Mouse (Mus musculus): ENCODE measurements around the gene Rab33a.

The Rab33a gene

DNA sequence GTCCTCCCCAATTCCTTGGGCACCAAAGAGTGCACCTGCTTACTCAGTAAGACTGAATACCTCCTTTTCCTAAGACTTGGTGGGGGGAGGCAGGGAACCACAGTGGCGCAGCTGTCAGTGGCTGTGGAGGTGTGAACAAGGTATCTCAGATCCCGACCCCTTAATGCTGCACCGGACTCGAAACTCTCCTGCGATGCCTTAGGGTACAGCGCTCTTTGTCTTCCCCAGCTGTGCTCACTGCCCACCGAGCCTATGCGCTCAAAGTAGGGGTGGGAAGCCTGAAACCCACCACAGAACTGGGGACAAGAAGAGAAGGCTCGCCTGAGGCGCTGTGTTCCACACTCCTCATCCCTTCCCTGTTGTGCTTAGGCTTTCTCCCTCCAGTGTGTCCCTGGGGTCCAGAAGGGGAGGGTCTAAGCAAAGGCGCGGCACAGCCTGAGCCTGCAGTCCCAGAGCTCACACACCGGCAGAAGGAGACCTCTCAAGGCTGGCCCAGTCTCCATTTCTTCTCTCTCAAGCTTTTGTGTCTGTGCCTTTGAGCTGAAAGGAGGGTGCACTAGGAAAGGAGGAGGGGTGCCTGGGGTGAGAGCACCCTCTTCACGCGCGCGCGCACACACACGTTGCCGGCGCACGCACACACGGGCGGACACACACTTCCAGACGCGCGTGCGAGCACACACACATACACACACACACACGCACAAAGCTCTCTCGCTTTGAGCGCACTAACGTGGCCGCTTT, at the start of gene Rab33a:
TSS of gene Rab33a (plus strand) at position 478 of the 741 bp plus-strand sequence.
- no peak for DNase-seq (ENCODE audit: low spot score in 2 of 2)

- no peak for DNase-seq (ENCODE audit: low spot score in 2 of 2)
These were observed 38.0 kb upstream of the Rab33a start for GRCm38 (mm10) chrX:48481095-48481494.

GRCm38 (mm10) chrX:48481687-48482086, 37.4 kb upstream of the Rab33a start:
- no peak for DNase-seq (ENCODE audit: low spot score in 2 of 2)

DNA sequence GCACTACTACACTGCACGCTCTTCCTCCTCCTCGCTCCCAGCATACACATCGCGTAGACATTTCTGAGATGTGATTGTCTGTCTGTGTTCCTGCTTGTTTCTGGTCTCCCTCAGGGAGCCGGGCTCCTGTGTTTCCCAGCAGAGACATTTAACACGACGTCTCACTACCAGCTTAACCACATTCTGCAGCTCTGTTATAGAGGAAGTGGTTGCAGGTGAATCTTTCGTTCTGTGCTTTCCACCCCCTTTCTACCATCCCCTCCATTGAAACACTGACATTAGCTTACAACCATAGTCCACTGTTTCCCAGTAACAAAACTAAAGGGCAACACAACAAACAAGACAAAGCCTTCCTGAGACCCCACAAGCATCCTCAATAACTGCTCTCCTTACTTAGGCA, 25.3 kb upstream of the Rab33a start:
- no peak for DNase-seq (ENCODE audit: low spot score in 2 of 2)

DNA sequence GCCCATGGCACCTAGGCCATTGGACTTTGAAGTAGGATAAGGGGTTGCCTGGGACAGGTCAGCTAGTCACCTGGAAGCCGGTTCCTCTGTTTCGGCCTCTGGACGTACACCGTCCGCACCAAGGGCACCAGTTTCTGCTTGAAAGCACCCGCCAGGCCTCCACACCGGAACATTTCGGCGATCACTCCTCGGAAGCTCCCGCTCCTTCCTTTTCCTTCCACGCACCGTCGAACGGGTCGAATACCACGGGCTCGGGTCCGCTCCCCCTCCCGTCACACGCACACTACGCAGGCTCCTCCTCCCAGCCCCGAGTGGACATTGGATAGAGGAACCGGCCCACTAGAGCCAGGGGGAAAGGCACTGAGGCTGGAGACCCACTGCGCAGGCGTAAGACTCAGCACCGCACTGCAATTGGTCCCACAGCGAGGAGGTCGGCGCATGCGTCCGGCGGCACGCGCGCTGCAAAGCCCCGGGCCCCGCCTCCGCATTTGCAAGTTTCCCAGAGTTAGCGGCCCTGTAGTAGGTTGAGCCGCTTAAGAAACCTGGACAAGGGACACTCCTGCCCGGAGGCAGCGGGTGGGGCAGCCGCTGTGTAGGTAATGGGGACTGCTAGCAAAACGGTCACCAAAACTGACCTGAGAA, 5.8 kb upstream of the Rab33a start, which contains the start of gene Aifm1:
TSS of gene Aifm1 (minus strand) at position 398 of the 642 bp plus-strand sequence.
- DNase-seq (ENCODE audit: low spot score in 2 of 2) = peak; percentile 62 to 89

DNA sequence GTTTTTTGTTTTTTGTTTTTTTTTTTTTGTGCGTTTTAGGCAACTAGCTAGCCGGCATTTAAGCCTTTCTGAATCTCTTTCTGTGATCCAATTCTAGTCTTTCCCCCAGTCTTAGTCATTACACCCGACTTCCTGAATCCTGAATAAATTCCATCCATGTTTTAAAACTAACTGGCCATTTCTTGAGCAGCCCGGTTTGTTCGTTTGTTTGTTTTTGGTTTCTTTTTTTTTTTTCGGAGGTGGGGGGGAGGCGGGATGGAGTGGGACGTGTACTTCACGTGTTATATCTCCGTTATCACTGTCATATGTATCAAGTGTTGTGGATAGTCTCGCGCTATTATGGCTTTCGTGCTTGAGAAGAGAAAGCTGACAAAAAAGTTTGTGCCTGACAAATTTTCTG, 5.3 kb upstream of the Rab33a start:
- DNase-seq (ENCODE audit: low spot score in 2 of 2) = no peak

DNA sequence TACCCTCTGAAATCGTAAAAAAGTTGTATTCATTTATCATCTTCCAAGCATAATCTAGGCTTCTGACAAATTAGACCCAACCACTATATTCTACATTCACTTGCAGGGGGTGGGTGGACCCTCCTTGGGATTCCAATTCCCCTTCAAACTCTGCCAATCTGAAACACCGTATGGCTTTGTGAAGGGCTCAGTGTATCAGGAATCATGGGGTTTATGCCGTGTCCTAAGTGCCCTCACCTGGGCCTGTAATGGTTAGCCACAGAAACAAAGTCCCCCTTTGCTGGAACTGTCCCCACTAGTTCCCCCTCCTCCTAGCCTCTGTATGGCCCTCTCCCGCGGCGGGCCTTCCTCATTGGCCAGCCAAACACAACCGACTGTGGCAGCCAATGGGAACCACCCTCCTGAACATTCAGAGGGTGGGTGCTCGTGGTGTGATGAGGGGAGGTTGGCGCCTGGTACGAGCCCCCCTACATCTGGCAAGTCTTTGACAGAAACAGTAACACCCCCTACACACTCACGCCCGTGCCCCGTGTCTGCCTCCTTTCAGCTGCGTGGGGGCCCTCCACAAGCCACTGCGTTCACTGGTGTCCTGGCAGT, 776 bp upstream of the Rab33a start:
- no peak for DNase-seq (ENCODE audit: low spot score in 2 of 2)

DNA sequence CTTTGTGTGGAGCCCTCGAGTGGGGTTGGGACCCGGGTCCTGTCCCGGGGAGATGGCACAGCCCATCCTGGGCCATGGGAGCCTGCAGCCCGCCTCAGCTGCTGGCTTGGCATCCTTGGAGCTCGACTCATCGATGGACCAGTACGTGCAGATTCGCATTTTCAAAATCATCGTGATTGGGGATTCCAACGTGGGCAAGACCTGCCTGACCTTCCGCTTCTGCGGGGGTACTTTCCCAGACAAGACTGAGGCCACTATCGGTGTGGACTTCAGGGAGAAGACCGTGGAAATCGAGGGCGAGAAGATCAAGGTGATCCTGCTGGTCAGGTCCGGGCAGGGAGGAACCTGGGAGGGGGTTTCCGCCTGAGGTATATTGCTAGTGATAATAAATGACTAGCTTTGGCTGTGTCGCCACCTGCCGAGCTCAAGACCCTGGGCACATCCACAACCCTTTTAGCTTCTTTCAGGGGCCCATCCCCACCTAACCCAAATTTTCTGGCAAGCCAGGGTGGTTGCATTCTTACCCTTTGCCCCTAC, 532 bp downstream of the Rab33a start:
- no peak for DNase-seq (ENCODE audit: low spot score in 2 of 2)

GRCm38 (mm10) chrX:48521651-48522050, 2.6 kb downstream of the Rab33a start:
- no peak for DNase-seq (ENCODE audit: low spot score in 2 of 2)

DNA sequence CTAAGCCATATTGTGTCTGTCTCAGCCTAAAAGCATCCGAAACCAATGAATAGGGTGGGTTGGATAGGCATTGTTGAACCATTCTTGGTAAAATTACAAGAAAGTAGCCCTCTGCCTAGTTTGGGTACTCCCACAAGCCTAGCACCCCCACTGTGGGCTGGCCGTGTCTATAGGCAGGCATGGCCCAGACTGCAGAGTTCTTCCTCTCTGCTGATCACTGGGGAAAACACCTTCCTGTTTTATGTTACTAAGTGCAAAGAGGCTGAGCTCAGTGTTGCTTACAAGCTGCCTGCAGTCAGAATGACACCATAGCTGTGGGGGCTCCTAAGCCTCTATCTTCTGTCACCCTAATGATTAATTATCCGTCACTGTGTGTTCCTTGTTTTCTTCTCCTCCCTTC, 4.4 kb downstream of the Rab33a start:
- DNase-seq (ENCODE audit: low spot score in 2 of 2) = no peak

- no peak for DNase-seq (ENCODE audit: low spot score in 2 of 2)
These were observed 6.2 kb downstream of the Rab33a start for GRCm38 (mm10) chrX:48525332-48525731.

- no peak for DNase-seq (ENCODE audit: low spot score in 2 of 2)
These were observed 6.8 kb downstream of the Rab33a start for GRCm38 (mm10) chrX:48525866-48526265.

DNA sequence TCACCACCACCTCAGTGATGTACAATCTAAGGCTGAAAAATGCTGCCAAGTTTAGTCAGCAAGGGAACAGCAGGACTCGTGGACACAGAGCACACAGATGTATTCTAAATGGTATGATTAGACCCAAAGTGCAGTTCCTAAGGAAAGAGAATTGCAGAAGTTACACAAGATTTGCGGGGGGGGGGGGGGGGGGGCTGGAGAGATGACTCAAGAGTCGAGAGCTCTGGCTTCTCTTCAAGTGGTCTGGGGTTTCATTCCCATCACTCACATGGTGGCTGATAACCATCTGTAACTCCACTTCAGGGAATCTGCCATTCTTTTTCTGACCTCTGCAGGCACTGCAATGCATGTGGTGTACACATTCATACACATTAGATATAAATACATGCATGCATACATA, 7.3 kb downstream of the Rab33a start:
- no peak for DNase-seq (ENCODE audit: low spot score in 2 of 2)

- peak; percentile 30 for DNase-seq (ENCODE audit: low spot score in 2 of 2)
These were observed 13.1 kb downstream of the Rab33a start for GRCm38 (mm10) chrX:48532175-48532574.

Measured in urinary bladder, adult 18-20 months (tissue).